9 mouse cellular contexts compared by ENCODE assay signal in the genomic region with DNA sequence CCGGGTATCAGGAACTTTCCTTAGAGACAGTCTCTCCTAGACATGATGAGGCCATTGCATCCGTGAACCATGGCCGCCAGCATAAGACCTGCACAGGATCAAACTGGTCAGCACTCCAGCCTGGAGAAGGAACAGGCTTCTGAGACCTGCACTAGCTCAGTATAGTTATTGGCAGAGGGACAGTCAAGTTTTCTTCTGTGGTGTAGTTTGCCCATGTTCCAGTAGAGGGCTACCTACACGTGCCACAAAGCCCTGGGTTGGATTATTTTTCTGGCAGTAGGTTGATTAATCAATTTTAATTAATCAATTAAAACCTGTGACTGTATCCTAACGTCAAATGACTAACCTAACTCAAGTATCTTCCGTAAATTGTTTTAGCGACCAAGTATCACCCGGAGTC. TPM values are rescaled to one million over a fixed set of nuclear protein-coding genes. Genes with fewer than 3 reads are reported as not detected.
DNase-seq lines count a peak whose midpoint lies in the region; ATAC-seq and TF ChIP-seq lines count a peak whose summit lies in the region.
"Had no signal": no experiment of that assay in that cellular context is flagged by ENCODE, and none has a peak within 500 bp of the region (broad histone marks: within the 10 kb centered on the region; RNA-seq: fewer than 3 reads in every experiment).

No protein-coding gene starts in this region.

- no peaks in the 10 kb centered on the region for H3K27me3 ChIP-seq in kidney, postnatal 0 days (ENCODE audit: insufficient read depth, low read length)
- H3K27me3 ChIP-seq in CH12.LX (replicated peaks), result no peaks in the 10 kb centered on the region
- H3K27me3 ChIP-seq in lung, postnatal 0 days (replicated peaks; ENCODE audit: insufficient read depth, low read length), result 0 out of 2 replicates have a peak, but pooled peaks cover 4% of the 10 kb centered on the region

- no peak overlapping the region for H3K4me3 ChIP-seq in kidney, postnatal 0 days (replicated peaks; ENCODE audit: low read depth, low read length)
- no peak overlapping the region for H3K4me3 ChIP-seq in CH12.LX (replicated peaks in 1 of 3; ENCODE audit: low read depth in 2 of 3, low read length in 2 of 3, poor library complexity in 1 of 3)
- H3K4me3 ChIP-seq in lung, postnatal 0 days (ENCODE audit: low read depth, low read length), result no peak overlapping the region
- H3K4me3 ChIP-seq: embryonic facial prominence, embryonic 12.5 days had no signal

- dilution Hi-C loops in CH12.LX (cut with MboI; ENCODE audit: extremely low pct_ligation_motif_present, extremely low pct_unique_long_range_greater_than_20kb, low sequenced_read_pairs), result no loop called here

- peak; percentile 72 for TF ChIP-seq CTCF in kidney, postnatal 0 days (IDR thresholded peaks at IDR 0.05; ENCODE audit: low read depth)
- TF ChIP-seq CTCF in CH12.LX (conservative IDR thresholded peaks at IDR 0.05 in 1 of 2, IDR thresholded peaks at IDR 0.05 in 1 of 2; ENCODE audit: low read depth in 2 of 2, low read length in 2 of 2), result peak; percentile 69
- peak; percentile 77 for TF ChIP-seq CTCF in lung, postnatal 0 days (IDR thresholded peaks at IDR 0.05)

- intact Hi-C loops in left cerebral cortex, postnatal 36 days (cut with DNase I), result no loop called here

- no peaks in the 10 kb centered on the region for H3K9me3 ChIP-seq in kidney, postnatal 0 days (replicated peaks; ENCODE audit: low read length)
- H3K9me3 ChIP-seq in CH12.LX (replicated peaks; ENCODE audit: low read length), result no peaks in the 10 kb centered on the region
- no peaks in the 10 kb centered on the region for H3K9me3 ChIP-seq in lung, postnatal 0 days (ENCODE audit: low read length)
- H3K9me3 ChIP-seq: embryonic facial prominence, embryonic 12.5 days had no signal

- H3K27ac ChIP-seq in kidney, postnatal 0 days, result no peak overlapping the region
- no peak overlapping the region for H3K27ac ChIP-seq in CH12.LX (ENCODE audit: insufficient read depth, low read depth)
- no peak overlapping the region for H3K27ac ChIP-seq in lung, postnatal 0 days (ENCODE audit: low read length)
- H3K27ac ChIP-seq: embryonic facial prominence, embryonic 12.5 days had no signal

- H3K79me2 ChIP-seq in CH12.LX (replicated peaks; ENCODE audit: control insufficient read depth, extremely low read depth, insufficient read depth, poor library complexity, severe bottlenecking), result no peaks in the 10 kb centered on the region

- no peak for ATAC-seq in cerebellum, adult (ENCODE audit: insufficient number of reproducible peaks, low FRiP score, low TSS enrichment)
- ATAC-seq in kidney, postnatal 0 days (replicated peaks; ENCODE audit: low FRiP score, low read depth), result no peak
- no peak for ATAC-seq in lung, postnatal 0 days

- peaks cover 6% of the 10 kb centered on the region for H3K4me1 ChIP-seq in kidney, postnatal 0 days (replicated peaks; ENCODE audit: insufficient read depth, low read length)
- no peaks in the 10 kb centered on the region for H3K4me1 ChIP-seq in CH12.LX (ENCODE audit: control insufficient read depth in 1 of 2, insufficient read depth in 2 of 2)
- peaks cover 9% of the 10 kb centered on the region for H3K4me1 ChIP-seq in lung, postnatal 0 days (ENCODE audit: insufficient read depth, low read depth, low read length)

- DNase-seq in cerebellum, postnatal 10 days, result peak; percentile 48 to 58
- DNase-seq in kidney, postnatal 0 days (ENCODE audit: low spot score), result peak; percentile 68
- DNase-seq in kidney, postnatal 10 days, result no peak
- DNase-seq in CH12.LX (ENCODE audit: extremely low read depth), result no peak
- DNase-seq in lung, postnatal 0 days (ENCODE audit: low spot score), result peak; percentile 68
- no peak for DNase-seq in left cerebral cortex, postnatal 36 days (ENCODE audit: low spot score in 2 of 2)
- no peak for DNase-seq in gastrocnemius, postnatal 10 days

- TF ChIP-seq RAD21 in CH12.LX (IDR thresholded peaks at IDR 0.05; ENCODE audit: low read depth, low read length), result peak; percentile 63

- TF ChIP-seq POLR2A in CH12.LX (IDR thresholded peaks at IDR 0.05; ENCODE audit: low read depth, low read length), result no peak

- in situ Hi-C loops in CH12.LX (cut with MboI; ENCODE audit: low pct_ligation_motif_present, low pct_unique_long_range_greater_than_20kb, low sequenced_read_pairs), result loop anchor here (10.0 kb wide), 1 partner anchor 94 kb away; no protein-coding TSS in a partner anchor

- no peak for TF ChIP-seq EP300 in CH12.LX (IDR thresholded peaks at IDR 0.05; ENCODE audit: low read length)
- no peak for TF ChIP-seq EP300 in lung, postnatal 0 days (IDR thresholded peaks at IDR 0.05)

- 68% methylated on average over 8 of the region's 8 CpGs for WGBS in kidney, postnatal 0 days
- WGBS in lung, postnatal 0 days, result 65% methylated on average over 8 of the region's 8 CpGs

- no peak overlapping the region for H3K9ac ChIP-seq in kidney, postnatal 0 days (ENCODE audit: low read depth, low read length)
- no peak overlapping the region for H3K9ac ChIP-seq in CH12.LX (ENCODE audit: insufficient read depth, low read depth)
- no peak overlapping the region for H3K9ac ChIP-seq in lung, postnatal 0 days (replicated peaks; ENCODE audit: low read depth)
- H3K9ac ChIP-seq: embryonic facial prominence, embryonic 12.5 days had no signal

- 0 out of 2 replicates have a peak, but pooled peaks cover 3% of the 10 kb centered on the region for H3K36me3 ChIP-seq in kidney, postnatal 0 days (ENCODE audit: insufficient read depth, low read length)
- H3K36me3 ChIP-seq in CH12.LX (replicated peaks in 1 of 2; ENCODE audit: control insufficient read depth in 1 of 2, insufficient read depth in 1 of 2, low read length in 1 of 2), result no peaks in the 10 kb centered on the region
- H3K36me3 ChIP-seq in lung, postnatal 0 days (ENCODE audit: insufficient read depth, low read length), result no peaks in the 10 kb centered on the region

- no peak overlapping the region for H3K4me2 ChIP-seq in kidney, postnatal 0 days (ENCODE audit: low read length)
- no peak overlapping the region for H3K4me2 ChIP-seq in CH12.LX (ENCODE audit: insufficient read depth, low read depth, poor library complexity, severe bottlenecking)
- H3K4me2 ChIP-seq in lung, postnatal 0 days (replicated peaks; ENCODE audit: low read depth, low read length), result no peak overlapping the region
- H3K4me2 ChIP-seq: embryonic facial prominence, embryonic 12.5 days had no signal

TF ChIP-seq in CH12.LX, 34 proteins besides CTCF, POLR2A, EP300 and RAD21:
- no peak for TF ChIP-seq ZNF384 (IDR thresholded peaks at IDR 0.05; ENCODE audit: low read depth, low read length)
- no peak for TF ChIP-seq UBTF (IDR thresholded peaks at IDR 0.05; ENCODE audit: low read depth, low read length)
- TF ChIP-seq SMC3 (IDR thresholded peaks at IDR 0.05; ENCODE audit: low read depth, low read length), result peak; percentile 58
- TF ChIP-seq ELF1 (IDR thresholded peaks at IDR 0.05; ENCODE audit: low read depth, low read length), result no peak
- TF ChIP-seq BHLHE40 (IDR thresholded peaks at IDR 0.05; ENCODE audit: low read depth, low read length), result peak; percentile 96
- TF ChIP-seq USF2 (conservative IDR thresholded peaks at IDR 0.05; ENCODE audit: low read depth, low read length), result no peak
- no peak for TF ChIP-seq POLR2AphosphoS2 (IDR thresholded peaks at IDR 0.05; ENCODE audit: low read depth, low read length)
- no peak for TF ChIP-seq IRF4 (IDR thresholded peaks at IDR 0.05; ENCODE audit: low read depth, low read length)
- TF ChIP-seq USF1 (IDR thresholded peaks at IDR 0.05; ENCODE audit: low read depth, low read length), result no peak
- TF ChIP-seq GABPA (IDR thresholded peaks at IDR 0.05; ENCODE audit: insufficient replicate concordance, low read depth, low read length), result no peak
- TF ChIP-seq MXI1 (IDR thresholded peaks at IDR 0.05; ENCODE audit: low read depth, low read length), result no peak
- no peak for TF ChIP-seq JUN (IDR thresholded peaks at IDR 0.05; ENCODE audit: insufficient read depth, low read depth, low read length)
- TF ChIP-seq ETS1 (conservative IDR thresholded peaks at IDR 0.05; ENCODE audit: low read depth, low read length), result no peak
- 0 out of 2 replicates have a peak, but pooled peaks have one; percentile 48 for TF ChIP-seq MYC (IDR thresholded peaks at IDR 0.05; ENCODE audit: low read depth, low read length)
- TF ChIP-seq TCF12 (IDR thresholded peaks at IDR 0.05; ENCODE audit: low read depth, low read length), result no peak
- no peak for TF ChIP-seq HCFC1 (IDR thresholded peaks at IDR 0.05; ENCODE audit: low read depth, low read length)
- no peak for TF ChIP-seq CHD2 (IDR thresholded peaks at IDR 0.05; ENCODE audit: low read length)

RNA-seq across cellular contexts. Expression of a gene that starts 6.2 kb away (rescaled TPM):
- polyA plus RNA-seq in kidney, postnatal 0 days (2015; fragmentation: Nextera tagmentation; extraction: Ambion mirVana), result 10.3 and 10.7 TPM in 2 replicates
- total RNA-seq in CH12.LX (2012; rRNA removed), result 0.29 and 0.51 TPM in 2 replicates
- total RNA-seq in CH12.LX (2014; rRNA removed), result 0.16 and 0.19 TPM in 2 replicates
- polyA plus RNA-seq in CH12.LX (2012; ENCODE audit: insufficient read length, low read depth), result 0.68 and 0.83 TPM in 2 replicates
- polyA plus RNA-seq in lung, postnatal 0 days (2015; fragmentation: Nextera tagmentation; extraction: Ambion mirVana), result 4.0 and 5.0 TPM in 2 replicates
- 100 to 1,000 TPM in 1 of 2 experiments, 10 to 100 TPM in 1; 78.4 to 117 TPM for total RNA-seq in left cerebral cortex, postnatal 36 days (2021)
- total RNA-seq in gastrocnemius, postnatal 10 days (2021), result 10 to 100 TPM in 1 of 2 experiments, 1 to 10 TPM in 1; 7.4 to 11.6 TPM

RNA-seq across cellular contexts. Expression of a gene that starts 18.8 kb away (rescaled TPM):
- 43.1 and 46.3 TPM in 2 replicates for polyA plus RNA-seq in kidney, postnatal 0 days (2015; fragmentation: Nextera tagmentation; extraction: Ambion mirVana)
- 29.0 and 42.7 TPM in 2 replicates for total RNA-seq in CH12.LX (2012; rRNA removed)
- total RNA-seq in CH12.LX (2014; rRNA removed), result 40.6 and 43.2 TPM in 2 replicates
- 30.8 and 31.6 TPM in 2 replicates for polyA plus RNA-seq in CH12.LX (2012; ENCODE audit: insufficient read length, low read depth)
- polyA plus RNA-seq in lung, postnatal 0 days (2015; fragmentation: Nextera tagmentation; extraction: Ambion mirVana), result 54.1 and 58.3 TPM in 2 replicates
- 10 to 100 TPM; 30.3 to 41.2 TPM for total RNA-seq in left cerebral cortex, postnatal 36 days (2021)
- 10 to 100 TPM; 22.3 to 25.9 TPM for total RNA-seq in gastrocnemius, postnatal 10 days (2021)

Comparison
In these comparisons a context has a peak if more than half of its experiments do, and no peak if none do; other contexts are left out.
1. DNase-seq: peak in cerebellum, postnatal 10 days (2 of 2), kidney, postnatal 0 days (single experiment) and lung, postnatal 0 days (single experiment); none in kidney, postnatal 10 days (single experiment), CH12.LX (single experiment), left cerebral cortex, postnatal 36 days (0 of 2) and gastrocnemius, postnatal 10 days (single experiment).
2. RNA of a gene that starts 6.2 kb away (total RNA-seq): 78.4 to 117 TPM in left cerebral cortex, postnatal 36 days; 7.4 to 11.6 TPM in gastrocnemius, postnatal 10 days and 0.16 to 0.51 TPM in CH12.LX; every median in the first group is over 4 times any median in the second.
3. Peak in every context shown above with its lines, with median percentiles within 50 percentile points of each other: CTCF ChIP-seq.